9 mouse cellular contexts compared by ENCODE assay signal in the genomic region with DNA sequence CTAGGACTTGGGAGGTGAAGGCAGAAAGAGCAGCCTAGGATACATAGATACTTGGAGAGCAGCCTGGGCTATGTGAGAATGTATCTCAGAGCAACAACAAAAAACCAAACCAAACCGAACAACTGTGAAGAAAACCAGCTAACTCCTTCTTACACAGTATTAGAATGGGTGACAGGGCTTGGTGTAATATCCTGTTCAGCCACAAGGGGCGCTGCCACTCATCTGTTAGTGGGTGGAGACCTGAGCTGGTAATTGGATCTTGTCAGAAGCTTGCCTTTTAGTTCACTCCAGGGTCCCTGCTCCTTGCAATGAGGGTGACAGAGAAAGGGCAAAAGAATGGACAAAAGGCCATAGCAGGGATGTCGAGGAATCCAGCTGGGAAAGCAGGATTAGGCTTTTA. TPM values are rescaled to one million over a fixed set of nuclear protein-coding genes. Genes with fewer than 3 reads are reported as not detected.
A peak's percentile ranks its signal among the peaks of the same experiment; 100 is the strongest.
DNase-seq lines count a peak whose midpoint lies in the region; ATAC-seq and TF ChIP-seq lines count a peak whose summit lies in the region.
"Had no signal": no experiment of that assay in that cellular context is flagged by ENCODE, and none has a peak within 500 bp of the region (broad histone marks: within the 10 kb centered on the region; RNA-seq: fewer than 3 reads in every experiment).

No protein-coding gene starts in this region.

- H3K9me3 ChIP-seq in kidney, postnatal 0 days (replicated peaks; ENCODE audit: low read length) = no peaks in the 10 kb centered on the region
- H3K9me3 ChIP-seq in liver, embryonic 14.5 days (ENCODE audit: control insufficient read depth, low read length) = no peaks in the 10 kb centered on the region

- ATAC-seq in kidney, postnatal 0 days (replicated peaks; ENCODE audit: low FRiP score, low read depth) = 0 out of 2 replicates have a peak, but pooled peaks have one; percentile 5
- no peak for ATAC-seq in liver, embryonic 14.5 days (ENCODE audit: insufficient read depth)
- peak; percentile 73 for ATAC-seq in neutrophil, adult 5-6 weeks (ENCODE audit: extremely low read depth, insufficient number of reproducible peaks, low FRiP score, poor library complexity, severe bottlenecking)

- no peak overlapping the region for H3K4me3 ChIP-seq in kidney, postnatal 0 days (replicated peaks; ENCODE audit: low read depth, low read length)
- H3K4me3 ChIP-seq in liver, embryonic 14.5 days (ENCODE audit: insufficient read depth in 1 of 2, low read depth in 2 of 2, low read length in 2 of 2) = no peak overlapping the region

- 19% methylated on average over 3 of the region's 3 CpGs for WGBS in kidney, postnatal 0 days
- 15% methylated on average over 3 of the region's 3 CpGs for WGBS in liver, embryonic 14.5 days (ENCODE audit: insufficient replicate concordance)

- TF ChIP-seq CTCF in kidney, postnatal 0 days (IDR thresholded peaks at IDR 0.05; ENCODE audit: low read depth) = peak; percentile 94
- TF ChIP-seq CTCF in liver, embryonic 14.5 days (IDR thresholded peaks at IDR 0.05; ENCODE audit: low read depth) = peak; percentile 93

- H3K36me3 ChIP-seq in kidney, postnatal 0 days (ENCODE audit: insufficient read depth, low read length) = no peaks in the 10 kb centered on the region
- no peaks in the 10 kb centered on the region for H3K36me3 ChIP-seq in liver, embryonic 14.5 days (replicated peaks; ENCODE audit: control insufficient read depth, insufficient read depth, low read depth)

- no peak for TF ChIP-seq EP300 in liver, embryonic 14.5 days (IDR thresholded peaks at IDR 0.05; ENCODE audit: low read depth)

- DNase-seq in A20 (ENCODE audit: low read depth, low spot score) = peak; percentile 78
- DNase-seq in T-cell, adult 2 months (ENCODE audit: low spot score) = peak; percentile 49
- peak; percentile 68 to 70 for DNase-seq in cerebellum, postnatal 36 days
- DNase-seq in gastrocnemius, adult 8-10 months (ENCODE audit: low spot score in 2 of 2) = peak; percentile 55 to 58
- DNase-seq in kidney, postnatal 0 days (ENCODE audit: low spot score) = peak; percentile 83
- peak in 1 of 3 experiments; percentile 44 for DNase-seq in liver, embryonic 14.5 days (ENCODE audit: low read depth in 3 of 3, low spot score in 3 of 3)
- peak; percentile 62 to 78 for DNase-seq in thymus, postnatal 36 days

- no peak overlapping the region for H3K4me2 ChIP-seq in kidney, postnatal 0 days (ENCODE audit: low read length)
- H3K4me2 ChIP-seq in liver, embryonic 14.5 days (ENCODE audit: low read depth) = no peak overlapping the region

- no peaks in the 10 kb centered on the region for H3K4me1 ChIP-seq in kidney, postnatal 0 days (replicated peaks; ENCODE audit: insufficient read depth, low read length)
- H3K4me1 ChIP-seq in liver, embryonic 14.5 days (replicated peaks; ENCODE audit: control insufficient read depth in 2 of 2, insufficient read depth in 2 of 2, low read length in 1 of 2) = no peaks in the 10 kb centered on the region; a peak in 1 of 4 replicates

- H3K27me3 ChIP-seq in kidney, postnatal 0 days (ENCODE audit: insufficient read depth, low read length) = no peaks in the 10 kb centered on the region
- no peaks in the 10 kb centered on the region for H3K27me3 ChIP-seq in liver, embryonic 14.5 days (ENCODE audit: control insufficient read depth, insufficient read depth, low read length)

- H3K9ac ChIP-seq in kidney, postnatal 0 days (ENCODE audit: low read depth, low read length) = no peak overlapping the region
- H3K9ac ChIP-seq in liver, embryonic 14.5 days (replicated peaks) = no peak overlapping the region

- no peak overlapping the region for H3K27ac ChIP-seq in kidney, postnatal 0 days
- no peak overlapping the region for H3K27ac ChIP-seq in liver, embryonic 14.5 days

RNA-seq across cellular contexts. Expression of gene 9830107B12Rik, which starts 26.4 kb away (rescaled TPM):
- not detected for total RNA-seq in gastrocnemius, adult 8-10 months (2022)
- polyA plus RNA-seq in kidney, postnatal 0 days (2015; fragmentation: Nextera tagmentation; extraction: Ambion mirVana) = not detected in 2 replicates
- polyA plus RNA-seq in liver, embryonic 14.5 days (2012; rRNA removed) = 0.08 and 0.19 TPM in 2 replicates
- 0.18 and 0.33 TPM in 2 replicates for polyA plus RNA-seq in liver, embryonic 14.5 days (2014; fragmentation: Nextera tagmentation; extraction: Ambion mirVana)
- total RNA-seq in neutrophil, adult 5-6 weeks (2017) = 31.7 and 33.5 TPM in 2 replicates
- polyA plus RNA-seq: frontal cortex, adult 2 months had no signal

RNA-seq across cellular contexts. Expression of gene 1700067P10Rik, which starts 30.5 kb away (rescaled TPM):
- not detected for total RNA-seq in gastrocnemius, adult 8-10 months (2022)
- not detected in 2 replicates for polyA plus RNA-seq in kidney, postnatal 0 days (2015; fragmentation: Nextera tagmentation; extraction: Ambion mirVana)
- polyA plus RNA-seq in liver, embryonic 14.5 days (2012; rRNA removed) = not detected in 2 replicates
- not detected in 2 replicates for polyA plus RNA-seq in liver, embryonic 14.5 days (2014; fragmentation: Nextera tagmentation; extraction: Ambion mirVana)
- not detected in 2 replicates for total RNA-seq in neutrophil, adult 5-6 weeks (2017)

RNA-seq across cellular contexts. Expression of gene A530064D06Rik, which starts 47.4 kb away (rescaled TPM):
- total RNA-seq in gastrocnemius, adult 8-10 months (2022) = not detected
- polyA plus RNA-seq in kidney, postnatal 0 days (2015; fragmentation: Nextera tagmentation; extraction: Ambion mirVana) = 0.08 and 0.26 TPM in 2 replicates
- 0.20 and 0.25 TPM in 2 replicates for polyA plus RNA-seq in liver, embryonic 14.5 days (2012; rRNA removed)
- polyA plus RNA-seq in liver, embryonic 14.5 days (2014; fragmentation: Nextera tagmentation; extraction: Ambion mirVana) = 0.44 and 0.51 TPM in 2 replicates
- total RNA-seq in neutrophil, adult 5-6 weeks (2017) = 129 and 143 TPM in 2 replicates
- polyA plus RNA-seq: frontal cortex, adult 2 months had no signal

Comparison
In these comparisons a context has a peak if more than half of its experiments do, and no peak if none do; other contexts are left out.
1. RNA of gene 9830107B12Rik, which starts 26.4 kb away (total RNA-seq): 31.7 to 33.5 TPM in neutrophil, adult 5-6 weeks; not detected in gastrocnemius, adult 8-10 months; every median in the first group is over 10 times any median in the second.
2. RNA of gene A530064D06Rik, which starts 47.4 kb away (total RNA-seq): 129 to 143 TPM in neutrophil, adult 5-6 weeks; not detected in gastrocnemius, adult 8-10 months; every median in the first group is over 100 times any median in the second.